In genomic region chr2:125031111-125031510, GRCm38 (mm10) we compare ENCODE assay signal across 10 mouse cellular contexts. TPM values are rescaled to one million over a fixed set of nuclear protein-coding genes. Genes with fewer than 3 reads are reported as not detected.
DNase-seq lines count a peak whose midpoint lies in the region; ATAC-seq and TF ChIP-seq lines count a peak whose summit lies in the region.
"Had no signal": no experiment of that assay in that cellular context is flagged by ENCODE, and none has a peak within 500 bp of the region (broad histone marks: within the 10 kb centered on the region; RNA-seq: fewer than 3 reads in every experiment).

No protein-coding gene starts in this region.

- no peaks in the 10 kb centered on the region for H3K27me3 ChIP-seq in hindbrain, embryonic 14.5 days (ENCODE audit: control insufficient read depth, insufficient read depth, low read length)
- H3K27me3 ChIP-seq in hindbrain, embryonic 12.5 days, result no peaks in the 10 kb centered on the region
- no peaks in the 10 kb centered on the region for H3K27me3 ChIP-seq in intestine, embryonic 15.5 days (replicated peaks)
- H3K27me3 ChIP-seq in heart, adult 2 months (ENCODE audit: control insufficient read depth, insufficient read depth, low read length), result no peaks in the 10 kb centered on the region
- H3K27me3 ChIP-seq: midbrain, embryonic 15.5 days had no signal

- DNase-seq in hindbrain, embryonic 14.5 days (ENCODE audit: low spot score), result no peak
- DNase-seq in ovary, postnatal 36 days (ENCODE audit: low spot score), result peak; percentile 10
- DNase-seq in ovary, postnatal 10 days (ENCODE audit: low spot score), result no peak
- DNase-seq in fibroblast of lung, adult 2 months (ENCODE audit: low read depth), result peak; percentile 20
- peak; percentile 16 for DNase-seq in skeletal muscle tissue, adult 2 months (ENCODE audit: low read depth, low spot score)
- no peak for DNase-seq in heart, adult 2 months
- DNase-seq: gastrocnemius, postnatal 36 days had no signal

- no peak overlapping the region for H3K4me3 ChIP-seq in hindbrain, embryonic 14.5 days (replicated peaks; ENCODE audit: low read length)
- no peak overlapping the region for H3K4me3 ChIP-seq in hindbrain, embryonic 12.5 days
- no peak overlapping the region for H3K4me3 ChIP-seq in intestine, embryonic 15.5 days (replicated peaks)
- no peak overlapping the region for H3K4me3 ChIP-seq in heart, adult 2 months
- H3K4me3 ChIP-seq: midbrain, embryonic 15.5 days had no signal

- 0 out of 2 replicates have a peak, but pooled peaks cover 10% of the 10 kb centered on the region for H3K4me1 ChIP-seq in hindbrain, embryonic 14.5 days (replicated peaks; ENCODE audit: control insufficient read depth, insufficient read depth, low read length)
- no peaks in the 10 kb centered on the region for H3K4me1 ChIP-seq in hindbrain, embryonic 12.5 days
- no peaks in the 10 kb centered on the region for H3K4me1 ChIP-seq in intestine, embryonic 15.5 days (replicated peaks)
- H3K4me1 ChIP-seq in heart, adult 2 months (ENCODE audit: control insufficient read depth, insufficient read depth, low read length), result peaks cover 1% of the 10 kb centered on the region; the same call in 1 of the 2 replicates
- H3K4me1 ChIP-seq: midbrain, embryonic 15.5 days had no signal

- TF ChIP-seq POLR2A in heart, adult 2 months (IDR thresholded peaks at IDR 0.05; ENCODE audit: insufficient read depth, low read depth, low read length), result no peak

- intact Hi-C loops in heart, adult 2 months (cut with DNase I), result no loop called here

- H3K4me2 ChIP-seq in hindbrain, embryonic 14.5 days (replicated peaks), result no peak overlapping the region
- no peak overlapping the region for H3K4me2 ChIP-seq in hindbrain, embryonic 12.5 days (replicated peaks)
- no peak overlapping the region for H3K4me2 ChIP-seq in intestine, embryonic 15.5 days (replicated peaks)
- H3K4me2 ChIP-seq: midbrain, embryonic 15.5 days had no signal

- 46% methylated on average over 8 of the region's 8 CpGs for WGBS in hindbrain, embryonic 14.5 days
- 65% methylated on average over 8 of the region's 8 CpGs for WGBS in hindbrain, embryonic 12.5 days
- WGBS in intestine, embryonic 15.5 days, result 81% methylated on average over 8 of the region's 8 CpGs
- whole genome bisulfite sequencing in heart, adult 2 months, result 41% methylated on average over 8 of the region's 8 CpGs

- TF ChIP-seq EP300 in heart, adult 2 months (IDR thresholded peaks at IDR 0.05; ENCODE audit: insufficient read depth, low read depth, low read length), result no peak

- H3K36me3 ChIP-seq in hindbrain, embryonic 14.5 days (replicated peaks; ENCODE audit: control insufficient read depth, insufficient read depth), result no peaks in the 10 kb centered on the region
- no peaks in the 10 kb centered on the region for H3K36me3 ChIP-seq in hindbrain, embryonic 12.5 days
- H3K36me3 ChIP-seq in intestine, embryonic 15.5 days, result no peaks in the 10 kb centered on the region
- no peaks in the 10 kb centered on the region for H3K36me3 ChIP-seq in heart, adult 2 months (ENCODE audit: control insufficient read depth, insufficient read depth, low read length)
- H3K36me3 ChIP-seq: midbrain, embryonic 15.5 days had no signal

- H3K27ac ChIP-seq in hindbrain, embryonic 14.5 days, result no peak overlapping the region
- no peak overlapping the region for H3K27ac ChIP-seq in hindbrain, embryonic 12.5 days
- H3K27ac ChIP-seq in intestine, embryonic 15.5 days, result no peak overlapping the region
- H3K27ac ChIP-seq in heart, adult 2 months, result no peak overlapping the region; the same call in 1 of the 2 replicates
- H3K27ac ChIP-seq: midbrain, embryonic 15.5 days had no signal

- no peak for TF ChIP-seq CTCF in heart, adult 2 months (IDR thresholded peaks at IDR 0.05)

- H3K9me3 ChIP-seq in hindbrain, embryonic 14.5 days (ENCODE audit: control insufficient read depth, low read length), result no peaks in the 10 kb centered on the region
- H3K9me3 ChIP-seq in hindbrain, embryonic 12.5 days (replicated peaks), result no peaks in the 10 kb centered on the region
- no peaks in the 10 kb centered on the region for H3K9me3 ChIP-seq in intestine, embryonic 15.5 days
- H3K9me3 ChIP-seq: midbrain, embryonic 15.5 days had no signal

- H3K9ac ChIP-seq in hindbrain, embryonic 14.5 days, result no peak overlapping the region
- no peak overlapping the region for H3K9ac ChIP-seq in hindbrain, embryonic 12.5 days
- H3K9ac ChIP-seq in intestine, embryonic 15.5 days, result no peak overlapping the region
- no peak overlapping the region for H3K9ac ChIP-seq in heart, adult 2 months (ENCODE audit: low read depth, low read length)
- H3K9ac ChIP-seq: midbrain, embryonic 15.5 days had no signal

- ATAC-seq in hindbrain, embryonic 14.5 days (ENCODE audit: low FRiP score), result peak; percentile 46; the same call in 1 of the 2 replicates
- no peak for ATAC-seq in hindbrain, embryonic 12.5 days (ENCODE audit: low FRiP score)
- ATAC-seq in intestine, embryonic 15.5 days, result no peak
- ATAC-seq: midbrain, embryonic 15.5 days had no signal

- H3K79me2 ChIP-seq in heart, adult 2 months (replicated peaks; ENCODE audit: control insufficient read depth, insufficient read depth, low read length), result no peaks in the 10 kb centered on the region

RNA-seq across cellular contexts. Expression of gene Slc24a5, which starts 36.8 kb away (rescaled TPM):
- polyA plus RNA-seq in hindbrain, embryonic 14.5 days (2014; fragmentation: Nextera tagmentation; extraction: Ambion mirVana), result 5.6 and 8.2 TPM in 2 replicates
- polyA plus RNA-seq in hindbrain, embryonic 12.5 days (2016; fragmentation: Nextera tagmentation; extraction: Ambion mirVana), result 3.8 and 4.8 TPM in 2 replicates
- 1.4 and 2.1 TPM in 2 replicates for polyA plus RNA-seq in intestine, embryonic 15.5 days (2015; fragmentation: Nextera tagmentation; extraction: Ambion mirVana)
- 1 to 10 TPM in 1 of 2 experiments, under 1 TPM in 1; 0.97 to 1.3 TPM for total RNA-seq in heart, adult 2 months (2021)
- polyA plus RNA-seq in heart, adult 2 months (2012; rRNA removed), result 0.41 and 0.73 TPM in 2 replicates

Comparison
In these comparisons a context has a peak if more than half of its experiments do, and no peak if none do; other contexts are left out.
1. DNase-seq: peak in ovary, postnatal 36 days (single experiment), fibroblast of lung, adult 2 months (single experiment) and skeletal muscle tissue, adult 2 months (single experiment); none in hindbrain, embryonic 14.5 days (single experiment), ovary, postnatal 10 days (single experiment) and heart, adult 2 months (0 of 2).